Mouse (Mus musculus) E14TG2a.4 (cell line): ENCODE data around the gene Ctnna3.

ENCODE experiments used
- CTCF ChIP-seq: conservative IDR thresholded peaks from 2 replicates; pipeline ENCODE4 v1.5.1; 2014; ENCODE audit warnings: low read length
- NANOG ChIP-seq: IDR thresholded peaks from 2 replicates; pipeline ENCODE4 v1.6.1; 2014; ENCODE audit warnings: borderline replicate concordance, low read length, mixed read lengths

DNA sequence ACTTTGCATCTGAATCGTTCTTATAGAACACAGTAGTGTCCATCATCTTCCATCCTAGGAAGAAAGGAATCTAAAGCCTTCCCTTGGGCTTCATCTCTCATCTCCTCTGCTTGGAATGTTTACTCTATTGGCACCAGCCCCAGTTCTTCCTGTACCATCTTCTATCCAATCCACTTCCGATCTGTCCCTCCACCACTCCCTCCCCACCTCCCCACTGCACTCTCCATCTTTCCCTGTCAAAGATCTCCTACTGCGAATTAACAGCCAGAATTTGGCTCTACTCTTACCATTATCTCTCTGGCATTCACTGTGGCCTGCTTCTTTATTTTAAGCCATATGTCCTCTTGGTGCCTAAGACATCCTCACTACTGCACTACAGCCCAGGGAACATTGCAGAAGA, 688.9 kb downstream of the Ctnna3 start:
- TF ChIP-seq CTCF (no peak), NANOG (no peak)
